Mouse (Mus musculus) cerebellum, adult 2 months (tissue): ENCODE results near the gene C1qb.

Experiments
- CTCF ChIP-seq: fragments of 200-500 bp; IDR thresholded peaks from 2 replicates; pipeline ENCODE4 v1.5.1; 2011; ENCODE audit warnings: low read depth, mild to moderate bottlenecking, control low read depth, low read length, moderate library complexity, borderline replicate concordance; ENCODE audit not compliant: insufficient read depth
- POLR2A ChIP-seq: fragments of 200-500 bp; IDR thresholded peaks from 2 replicates; pipeline ENCODE4 v1.6.1; 2011; ENCODE audit warnings: low read length, control low read depth, borderline replicate concordance; ENCODE audit not compliant: insufficient read depth

DNA sequence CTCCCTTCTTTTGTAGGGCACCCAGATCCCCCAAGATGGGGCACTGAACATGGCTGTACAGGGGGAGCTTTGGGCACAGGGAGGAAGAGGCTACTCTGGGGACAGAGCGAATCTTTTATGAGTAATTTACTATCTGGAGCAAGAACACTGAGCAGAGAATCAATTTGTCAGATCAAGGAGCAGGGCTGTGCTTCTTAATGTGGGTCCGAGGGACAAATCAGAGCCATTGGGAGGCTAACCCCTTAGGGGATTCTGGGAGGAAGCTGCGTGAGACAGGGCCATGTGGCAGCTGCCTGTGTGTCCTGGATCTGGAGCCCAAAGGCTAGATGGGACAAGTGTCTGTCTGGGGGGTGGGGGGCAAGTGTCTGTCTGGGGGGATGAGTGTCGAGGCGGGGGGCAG, 20.5 kb downstream of the C1qb start:
- TF ChIP-seq CTCF (no peak), POLR2A (no peak)
